Mouse (Mus musculus): ENCODE measurements around the gene Kcnq2. TPM values are rescaled to one million over a fixed set of nuclear protein-coding genes. Genes with fewer than 3 reads are reported as not detected.

Gene Kcnq2
- total RNA-seq (2021) = not detected

DNA sequence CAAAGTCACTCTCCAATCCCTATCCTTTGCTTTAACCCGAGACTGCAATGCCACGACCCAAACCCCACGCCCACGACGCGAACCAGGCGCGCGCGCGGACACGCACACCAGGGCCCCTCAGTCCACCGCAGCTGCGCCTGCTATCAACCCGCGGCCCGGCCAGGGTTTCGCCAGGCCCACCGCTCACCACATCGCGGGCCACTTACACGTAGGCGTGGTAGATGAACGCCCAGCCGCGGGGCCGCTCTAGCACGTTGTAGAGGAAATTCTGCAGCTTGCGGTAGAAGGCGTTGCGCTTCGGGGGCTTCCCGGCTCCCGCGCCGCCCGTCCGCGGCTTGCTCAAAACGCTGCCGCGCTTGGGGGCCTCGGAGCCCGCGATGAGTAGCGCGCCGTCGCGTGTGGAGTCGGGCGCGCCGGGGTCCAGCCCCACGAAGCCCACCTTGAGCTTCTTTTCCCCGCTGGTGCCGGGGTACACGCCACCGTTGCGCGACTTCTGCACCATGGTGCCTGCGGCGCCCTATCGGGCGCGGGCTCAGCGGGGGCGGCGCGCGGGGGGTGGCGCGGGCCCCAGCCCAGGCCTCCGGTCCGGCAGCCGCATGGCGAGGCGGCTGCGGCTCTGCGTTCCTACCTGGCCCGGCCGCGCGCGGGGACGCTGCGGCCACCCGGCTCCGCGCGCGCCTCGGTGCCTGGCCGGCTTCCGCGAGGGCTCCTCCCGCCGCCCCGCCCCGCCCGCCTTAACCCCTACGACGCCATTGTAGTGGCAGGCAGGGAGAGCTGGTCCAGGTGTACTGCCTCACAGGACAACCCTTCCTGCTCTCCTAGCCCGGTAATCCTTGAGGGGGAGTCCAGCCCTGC is at the start of gene Kcnq2:
TSS of gene Kcnq2 (minus strand) at position 710 of the 855 bp plus-strand sequence.
- intact Hi-C loops (cut with DNase I) = no loop called here

DNA sequence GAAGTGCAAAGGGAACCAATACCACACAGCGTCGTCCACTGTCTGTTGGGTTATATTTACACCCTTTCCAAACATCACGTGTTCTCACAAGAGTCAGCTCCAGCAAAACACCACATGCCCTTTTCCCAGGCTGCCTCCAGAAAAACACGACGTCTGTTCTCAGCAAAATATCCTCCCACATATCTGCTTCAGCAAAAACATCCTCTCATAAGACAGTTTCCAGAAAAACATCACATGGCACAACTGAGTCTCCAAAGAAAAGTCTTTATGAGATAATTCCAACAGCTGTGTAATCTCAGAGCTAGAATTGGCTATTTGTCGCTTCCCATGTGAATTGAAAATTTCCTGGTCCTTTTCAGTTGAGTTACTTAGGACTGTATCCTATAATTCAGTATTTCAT is 45.8 kb upstream of the Kcnq2 start:
- intact Hi-C loops (cut with DNase I) = no loop called here
- peak; percentile 10 to 12 for DNase-seq

More for the DNA sequence above, at the start of gene Kcnq2:
- no peak for DNase-seq

- intact Hi-C loops (cut with DNase I) = no loop called here
- no peak for DNase-seq
These were observed 43.4 kb upstream of the Kcnq2 start for GRCm38 (mm10) chr2:181178471-181178870.

DNA sequence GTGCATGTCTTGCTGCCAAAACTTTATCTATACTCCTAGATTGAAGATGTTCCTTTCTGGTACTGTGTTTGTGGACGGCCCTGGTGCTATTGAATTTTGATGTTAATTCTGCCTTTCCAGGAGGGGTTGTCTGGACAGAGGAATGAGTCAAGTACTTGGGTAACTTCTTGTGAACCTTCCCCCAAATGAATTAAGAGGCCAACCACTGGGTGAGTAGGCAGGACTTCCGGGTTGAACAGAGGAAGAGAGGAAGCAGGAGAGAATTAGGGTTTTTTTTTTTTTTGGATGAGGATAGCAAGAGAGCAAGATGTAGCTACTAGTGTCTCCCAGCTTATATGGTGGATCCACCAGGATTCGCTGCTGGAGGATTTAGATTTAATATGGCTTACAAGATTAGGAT is 42.9 kb upstream of the Kcnq2 start:
- intact Hi-C loops (cut with DNase I) = no loop called here
- DNase-seq = no peak

DNA sequence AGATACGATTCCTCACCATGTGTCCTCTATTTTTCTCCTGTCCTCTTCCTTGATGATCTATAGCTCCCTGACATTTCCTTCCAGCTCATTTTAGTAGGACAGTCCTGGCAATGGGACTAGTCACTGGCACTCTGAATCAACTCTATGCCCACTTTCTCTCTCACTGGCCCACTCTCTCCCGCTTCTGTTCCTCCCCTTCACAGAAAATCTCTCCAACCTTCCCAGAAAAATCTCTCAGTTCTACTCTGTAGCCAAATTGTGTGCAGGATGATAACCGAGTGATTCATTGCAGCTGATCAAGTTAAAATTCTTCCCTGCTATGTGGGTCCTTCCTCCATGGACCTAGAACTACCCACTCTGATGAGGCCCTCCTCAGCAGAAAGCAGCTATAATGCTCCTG is 39.5 kb upstream of the Kcnq2 start:
- intact Hi-C loops (cut with DNase I) = no loop called here
- no peak for DNase-seq

GRCm38 (mm10) chr2:181166469-181166868 is 31.4 kb upstream of the Kcnq2 start:
- intact Hi-C loops (cut with DNase I) = no loop called here
- no peak for DNase-seq

- DNase-seq = no peak
- intact Hi-C loops (cut with DNase I) = no loop called here
These were observed 25.7 kb upstream of the Kcnq2 start for GRCm38 (mm10) chr2:181160821-181161220.

- DNase-seq = peak in 1 of 2 experiments; percentile 38
- intact Hi-C loops (cut with DNase I) = no loop called here
These were observed 24.7 kb upstream of the Kcnq2 start for GRCm38 (mm10) chr2:181159771-181160170.

GRCm38 (mm10) chr2:181159091-181159514 is 24.0 kb upstream of the Kcnq2 start:
- intact Hi-C loops (cut with DNase I) = no loop called here
- peak; percentile 74 to 82 for DNase-seq

DNA sequence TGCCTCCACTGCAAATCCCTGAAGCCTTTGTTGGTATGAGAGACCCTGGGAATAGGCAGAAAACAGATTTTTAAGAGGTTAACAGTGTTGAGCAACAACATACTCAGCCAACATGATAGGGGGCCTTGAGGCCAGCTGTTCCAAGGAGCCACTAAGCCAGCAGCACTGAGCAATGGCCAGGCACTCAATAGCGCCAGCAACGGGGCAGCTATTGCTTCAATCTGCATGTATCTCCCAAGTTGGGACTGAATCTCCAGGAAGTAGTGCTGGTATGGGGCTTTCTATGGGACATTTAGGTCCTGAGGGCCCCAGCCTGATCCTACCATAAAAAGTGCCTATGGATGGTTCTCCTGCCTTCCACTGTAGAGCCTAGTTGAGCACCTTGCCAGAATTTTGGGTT is 23.4 kb upstream of the Kcnq2 start:
- intact Hi-C loops (cut with DNase I) = no loop called here
- DNase-seq = no peak

DNA sequence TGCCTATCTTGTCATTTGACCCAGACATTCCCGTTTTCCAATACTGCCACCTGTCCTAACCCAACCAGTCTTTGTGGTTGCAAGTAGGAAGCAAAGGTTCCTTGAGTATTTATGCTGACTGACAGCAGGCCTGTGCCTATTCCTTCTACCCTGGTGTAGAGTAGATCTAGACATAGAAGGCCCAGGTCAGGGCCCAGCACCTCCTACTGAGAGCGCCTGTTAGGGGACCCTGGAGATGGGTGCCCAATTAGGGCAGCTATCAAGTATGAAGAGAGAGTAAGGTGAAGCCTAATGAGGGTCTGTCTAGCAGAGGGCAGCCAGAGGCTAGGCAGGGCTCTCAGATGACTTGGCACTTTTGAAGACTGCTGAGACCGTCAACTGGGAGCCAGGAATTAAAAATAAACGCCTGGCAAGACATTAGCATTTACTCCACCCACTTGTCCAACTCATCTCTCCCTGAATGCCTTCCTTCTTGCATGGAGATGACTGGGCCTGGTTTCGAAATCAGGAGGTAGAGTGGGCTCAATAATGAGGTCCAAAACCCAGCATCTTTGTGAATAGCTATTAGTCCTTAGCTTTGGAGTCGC is 22.7 kb upstream of the Kcnq2 start:
- DNase-seq = peak; percentile 49 to 67
- intact Hi-C loops (cut with DNase I) = no loop called here

DNA sequence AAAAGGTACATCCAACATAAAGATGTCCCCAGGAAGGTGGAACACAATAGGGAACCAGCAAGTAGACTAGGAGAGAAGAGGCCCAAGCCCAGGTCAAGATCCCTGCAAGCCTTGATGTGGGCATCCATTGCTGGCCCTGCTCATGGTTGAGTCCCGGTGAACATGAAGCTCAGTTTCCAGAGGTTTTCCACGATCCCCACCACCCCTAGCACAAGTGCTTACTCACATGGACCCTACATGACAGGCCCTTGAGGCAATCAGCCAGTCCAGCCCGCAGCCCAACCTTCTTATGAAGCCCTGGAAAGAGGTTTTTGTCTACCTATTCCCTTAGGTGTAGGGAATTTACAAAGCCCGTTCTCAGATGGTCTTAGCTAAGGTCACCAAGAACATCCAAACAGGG is 22.1 kb upstream of the Kcnq2 start:
- intact Hi-C loops (cut with DNase I) = no loop called here

DNA sequence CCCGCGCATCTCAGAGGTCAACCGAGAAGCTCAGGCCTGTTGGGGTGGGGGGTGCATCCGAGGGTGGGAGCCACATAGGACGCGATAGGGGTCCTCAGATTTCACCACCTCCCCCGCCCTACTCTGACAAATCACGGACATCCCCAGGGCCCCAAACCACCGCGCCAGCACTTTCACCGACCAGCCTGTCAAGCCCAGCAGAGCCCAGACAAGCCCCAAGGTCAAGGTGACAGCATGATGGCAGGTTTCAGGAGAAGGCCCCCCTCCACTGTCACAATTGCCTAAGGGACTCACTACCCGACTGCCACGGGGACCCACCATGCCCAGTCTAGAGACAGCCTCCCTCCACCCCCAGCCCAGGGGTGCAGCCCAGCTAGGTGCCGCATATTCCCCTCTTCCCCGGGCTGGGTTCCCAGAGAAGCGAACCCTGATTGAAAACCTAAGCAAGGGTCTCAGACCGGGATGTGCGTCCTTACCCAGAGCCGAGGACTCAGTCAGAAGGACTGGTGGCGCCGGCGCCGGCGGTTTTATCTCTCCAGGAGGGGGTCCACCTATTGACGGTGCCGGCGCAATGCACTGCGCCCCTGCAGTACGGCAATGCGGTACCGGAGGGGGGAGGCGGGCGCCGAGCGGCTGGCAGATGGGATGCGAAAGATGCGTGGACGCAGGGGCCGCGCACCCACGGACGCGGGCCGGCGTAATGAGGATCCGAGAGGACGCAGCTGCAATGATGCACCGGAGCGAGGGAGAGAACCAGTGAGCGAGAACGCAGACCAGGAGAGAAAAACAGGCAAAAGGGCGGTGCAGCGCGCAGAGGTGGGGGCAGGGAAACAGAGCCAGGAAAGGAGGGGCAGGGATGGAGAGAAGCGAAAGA is 21.4 kb upstream of the Kcnq2 start, which contains the start of gene Eef1a2:
TSS of gene Eef1a2 (minus strand) at position 767 of the 874 bp plus-strand sequence.
- peak; percentile 62 to 66 for DNase-seq
- intact Hi-C loops (cut with DNase I) = no loop called here

More for the DNA sequence above, 22.1 kb upstream of the Kcnq2 start:
- no peak for DNase-seq

DNA sequence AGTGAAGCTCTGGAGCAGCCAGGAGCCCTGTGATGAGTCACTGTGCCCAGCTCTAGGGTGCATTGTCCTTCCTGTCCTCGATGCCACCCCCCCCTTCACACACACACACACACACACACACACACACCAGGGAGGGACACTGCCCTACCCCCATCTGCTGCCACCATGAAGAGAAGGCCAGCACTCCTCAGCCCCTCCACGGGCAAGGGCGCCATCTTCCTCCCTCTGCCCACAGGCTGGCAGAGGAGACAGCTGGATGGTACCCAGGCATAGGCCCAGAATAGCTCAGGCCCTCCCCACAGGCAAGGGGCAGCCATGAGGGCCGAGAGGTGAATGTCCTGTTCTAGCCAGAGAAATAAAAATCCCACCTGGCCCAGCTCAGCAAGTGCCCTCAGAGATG is 20.7 kb upstream of the Kcnq2 start:
- intact Hi-C loops (cut with DNase I) = no loop called here
- peak; percentile 62 to 72 for DNase-seq

DNA sequence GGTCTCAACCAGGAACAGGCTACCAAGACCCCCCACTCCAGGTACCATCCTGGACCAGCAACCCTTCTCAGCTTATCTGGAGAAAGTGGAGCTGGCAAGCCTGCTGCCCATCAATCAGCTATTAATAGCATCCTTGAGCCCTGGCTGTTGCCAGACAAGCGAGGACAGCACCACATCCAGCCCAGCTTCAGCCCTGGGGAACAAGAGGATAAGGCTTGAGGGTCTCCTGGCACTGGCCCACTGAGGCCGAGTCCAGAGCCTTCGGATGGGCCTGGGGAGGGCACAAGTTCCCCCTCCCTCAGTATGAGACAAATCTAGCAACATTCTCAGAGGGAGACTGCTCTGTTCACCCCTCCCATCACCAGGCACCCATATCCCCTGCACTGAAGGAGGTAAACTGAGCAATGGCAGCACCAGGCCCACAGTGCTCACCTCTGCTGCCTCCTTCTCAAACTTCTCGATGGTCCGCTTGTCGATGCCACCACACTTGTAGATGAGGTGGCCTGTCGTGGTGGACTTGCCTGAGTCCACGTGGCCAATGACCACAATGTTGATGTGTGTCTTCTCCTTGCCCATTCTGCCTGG is 19.8 kb upstream of the Kcnq2 start:
- intact Hi-C loops (cut with DNase I) = no loop called here
- DNase-seq = peak; percentile 55 to 58

- intact Hi-C loops (cut with DNase I) = no loop called here
- DNase-seq = no peak
These were observed 19.3 kb upstream of the Kcnq2 start for GRCm38 (mm10) chr2:181154361-181154760.

- peak in 1 of 2 experiments; percentile 51 for DNase-seq
- intact Hi-C loops (cut with DNase I) = no loop called here
These were observed 18.7 kb upstream of the Kcnq2 start for GRCm38 (mm10) chr2:181153837-181154236.

DNA sequence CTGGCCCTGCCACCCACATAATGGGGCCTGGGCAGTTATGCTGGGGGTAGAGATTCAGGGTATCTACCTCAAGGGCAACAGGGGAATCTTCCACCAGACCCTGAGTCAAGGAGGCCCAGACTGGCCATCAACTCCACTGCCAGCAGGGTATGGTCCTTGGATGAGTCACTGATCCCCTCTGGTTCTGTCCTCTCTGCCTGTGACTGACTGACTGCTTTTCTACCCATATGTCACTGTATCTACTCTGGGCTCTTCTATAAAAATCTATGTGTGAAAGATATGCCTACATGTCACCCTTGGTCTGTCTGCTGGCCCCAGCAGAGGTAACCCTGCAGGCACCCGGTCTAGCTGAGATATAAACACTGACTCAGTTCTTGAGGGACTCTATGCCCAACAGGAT is 18.0 kb upstream of the Kcnq2 start:
- DNase-seq = no peak
- intact Hi-C loops (cut with DNase I) = no loop called here

- DNase-seq = no peak
- intact Hi-C loops (cut with DNase I) = no loop called here
These were observed 17.6 kb upstream of the Kcnq2 start for GRCm38 (mm10) chr2:181152701-181153100.

DNA sequence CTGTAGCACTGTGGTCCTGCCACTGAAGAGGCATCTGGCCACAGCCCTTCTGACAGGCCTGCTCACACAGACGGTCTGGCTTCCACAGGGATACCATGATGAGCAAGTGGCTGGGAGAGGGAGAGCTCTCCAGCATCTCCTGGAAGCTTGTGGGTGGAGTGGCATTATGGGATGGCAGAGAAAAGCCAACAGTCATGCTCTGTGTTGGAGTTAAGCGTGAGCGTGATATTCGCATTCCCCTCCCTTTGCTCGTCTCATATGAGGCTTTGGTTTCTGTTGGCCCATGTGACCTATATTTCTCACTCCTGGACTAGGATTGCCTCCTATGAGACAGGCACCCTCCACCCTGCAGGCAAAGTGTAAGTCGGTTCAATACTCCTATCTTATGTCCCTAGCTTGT is 15.2 kb upstream of the Kcnq2 start:
- intact Hi-C loops (cut with DNase I) = no loop called here
- DNase-seq = no peak
